Mouse (Mus musculus): ENCODE results near the gene Cldn12. TPM values are rescaled to one million over a fixed set of nuclear protein-coding genes. Genes with fewer than 3 reads are reported as not detected.

The Cldn12 gene
- polyA plus RNA-seq (2012), result not detected in 2 replicates

GRCm38 (mm10) chr5:5514196-5515076 lies at the start of gene Cldn12:
Gene Cldn12 (minus strand): TSS chr5:5514958.
- peak within 1 kb of the TSS; percentile 67 for H3K4me3 ChIP-seq (replicated peaks)
- no peaks in the 10 kb centered on the region; the same call in 1 of the 2 replicates for H3K36me3 ChIP-seq (ENCODE audit: control insufficient read depth)
- H3K4me1 ChIP-seq (ENCODE audit: control insufficient read depth), result peaks cover 10% of the 10 kb centered on the region
- peaks cover 9% of the 10 kb centered on the region for H3K27me3 ChIP-seq (ENCODE audit: control insufficient read depth)
- TF ChIP-seq GATA1 (IDR thresholded peaks at IDR 0.05; ENCODE audit: low read length) (no peak), TAL1 (IDR thresholded peaks at IDR 0.05; ENCODE audit: low read length) (no peak)
- H3K9me3 ChIP-seq (ENCODE audit: control insufficient read depth, low read length), result no peaks in the 10 kb centered on the region

- H3K4me3 ChIP-seq (replicated peaks), result no peak overlapping the region
- H3K36me3 ChIP-seq (ENCODE audit: control insufficient read depth), result no peaks in the 10 kb centered on the region
- H3K4me1 ChIP-seq (ENCODE audit: control insufficient read depth), result peaks cover 17% of the 10 kb centered on the region
- no peaks in the 10 kb centered on the region; the same call in 1 of the 2 replicates for H3K9me3 ChIP-seq (ENCODE audit: control insufficient read depth, low read length)
- H3K27me3 ChIP-seq (ENCODE audit: control insufficient read depth), result no peaks in the 10 kb centered on the region
- no peak for TF ChIP-seq TAL1 (IDR thresholded peaks at IDR 0.05; ENCODE audit: low read length)
- TF ChIP-seq GATA1 (IDR thresholded peaks at IDR 0.05; ENCODE audit: low read length), result no peak
Observed at GRCm38 (mm10) chr5:5562435-5562834, 47.7 kb upstream of the Cldn12 start.

GRCm38 (mm10) chr5:5561041-5561706 lies 46.4 kb upstream of the Cldn12 start:
- no peaks in the 10 kb centered on the region; the same call in 1 of the 2 replicates for H3K9me3 ChIP-seq (ENCODE audit: control insufficient read depth, low read length)
- TF ChIP-seq GATA1 (IDR thresholded peaks at IDR 0.05; ENCODE audit: low read length) (no peak), TAL1 (IDR thresholded peaks at IDR 0.05; ENCODE audit: low read length) (no peak)
- H3K4me1 ChIP-seq (ENCODE audit: control insufficient read depth), result peaks cover 17% of the 10 kb centered on the region
- H3K4me3 ChIP-seq (replicated peaks), result no peak overlapping the region
- no peaks in the 10 kb centered on the region for H3K27me3 ChIP-seq (ENCODE audit: control insufficient read depth)
- H3K36me3 ChIP-seq (ENCODE audit: control insufficient read depth), result no peaks in the 10 kb centered on the region

- Histone ChIP-seq H3K27me3 (ENCODE audit: control insufficient read depth) (no peaks in the 10 kb centered on the region), H3K4me1 (ENCODE audit: control insufficient read depth) (peaks cover 17% of the 10 kb centered on the region), H3K36me3 (ENCODE audit: control insufficient read depth) (peaks cover 4% of the 10 kb centered on the region), H3K4me3 (replicated peaks) (peak overlapping the region; percentile 83), H3K9me3 (ENCODE audit: control insufficient read depth, low read length) (no peaks in the 10 kb centered on the region; the same call in 1 of the 2 replicates)
- TF ChIP-seq TAL1 (IDR thresholded peaks at IDR 0.05; ENCODE audit: low read length) (no peak), GATA1 (IDR thresholded peaks at IDR 0.05; ENCODE audit: low read length) (no peak)
Observed at GRCm38 (mm10) chr5:5559798-5560197, 45.0 kb upstream of the Cldn12 start.

GRCm38 (mm10) chr5:5559079-5559740 lies 44.5 kb upstream of the Cldn12 start, which contains the start of gene Gtpbp10:
Gene Gtpbp10 (minus strand): TSS chr5:5559538.
- TF ChIP-seq TAL1 (IDR thresholded peaks at IDR 0.05; ENCODE audit: low read length) (no peak), GATA1 (IDR thresholded peaks at IDR 0.05; ENCODE audit: low read length) (no peak)
- H3K9me3 ChIP-seq (ENCODE audit: control insufficient read depth, low read length), result peaks cover 4% of the 10 kb centered on the region
- peak within 1 kb of the TSS; percentile 83 for H3K4me3 ChIP-seq (replicated peaks)
- H3K36me3 ChIP-seq (ENCODE audit: control insufficient read depth), result peaks cover 10% of the 10 kb centered on the region
- H3K27me3 ChIP-seq (ENCODE audit: control insufficient read depth), result no peaks in the 10 kb centered on the region
- peaks cover 17% of the 10 kb centered on the region for H3K4me1 ChIP-seq (ENCODE audit: control insufficient read depth)

DNA sequence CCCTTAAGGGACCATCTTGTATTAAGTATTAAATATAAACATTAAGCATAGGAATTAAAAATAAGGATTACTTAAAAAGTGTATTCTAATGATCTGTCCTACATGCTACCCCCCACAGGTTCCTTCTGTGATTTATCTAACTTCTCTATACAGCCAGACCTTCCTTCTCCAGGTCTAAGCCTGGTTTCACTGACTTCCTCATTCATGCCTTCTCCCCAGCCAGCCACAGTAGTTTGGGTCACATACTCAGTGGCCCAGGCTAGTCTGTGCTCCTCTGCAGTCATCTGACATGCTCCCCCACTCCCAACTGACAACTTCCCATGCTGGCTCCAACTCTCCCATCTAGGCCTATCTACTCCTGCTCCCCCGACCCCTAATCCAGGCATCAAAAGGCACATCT lies 36.4 kb upstream of the Cldn12 start:
- Histone ChIP-seq H3K4me1 (ENCODE audit: control insufficient read depth) (no peaks in the 10 kb centered on the region), H3K36me3 (ENCODE audit: control insufficient read depth) (peaks cover 31% of the 10 kb centered on the region), H3K4me3 (replicated peaks) (no peak overlapping the region), H3K9me3 (ENCODE audit: control insufficient read depth, low read length) (peaks cover 4% of the 10 kb centered on the region; the same call in 1 of the 2 replicates), H3K27me3 (ENCODE audit: control insufficient read depth) (no peaks in the 10 kb centered on the region)
- no peak for TF ChIP-seq TAL1 (IDR thresholded peaks at IDR 0.05; ENCODE audit: low read length)
- no peak for TF ChIP-seq GATA1 (IDR thresholded peaks at IDR 0.05; ENCODE audit: low read length)

GRCm38 (mm10) chr5:5540385-5540784 lies 25.6 kb upstream of the Cldn12 start:
- Histone ChIP-seq H3K4me1 (ENCODE audit: control insufficient read depth) (no peaks in the 10 kb centered on the region), H3K27me3 (ENCODE audit: control insufficient read depth) (no peaks in the 10 kb centered on the region), H3K36me3 (ENCODE audit: control insufficient read depth) (peaks cover 46% of the 10 kb centered on the region), H3K9me3 (ENCODE audit: control insufficient read depth, low read length) (no peaks in the 10 kb centered on the region), H3K4me3 (replicated peaks) (no peak overlapping the region)
- TF ChIP-seq TAL1 (IDR thresholded peaks at IDR 0.05; ENCODE audit: low read length) (no peak), GATA1 (IDR thresholded peaks at IDR 0.05; ENCODE audit: low read length) (no peak)

GRCm38 (mm10) chr5:5539771-5540170 lies 25.0 kb upstream of the Cldn12 start:
- Histone ChIP-seq H3K4me1 (ENCODE audit: control insufficient read depth) (no peaks in the 10 kb centered on the region), H3K36me3 (ENCODE audit: control insufficient read depth) (peaks cover 45% of the 10 kb centered on the region), H3K4me3 (replicated peaks) (no peak overlapping the region), H3K27me3 (ENCODE audit: control insufficient read depth) (no peaks in the 10 kb centered on the region), H3K9me3 (ENCODE audit: control insufficient read depth, low read length) (no peaks in the 10 kb centered on the region)
- TF ChIP-seq GATA1 (IDR thresholded peaks at IDR 0.05; ENCODE audit: low read length) (no peak), TAL1 (IDR thresholded peaks at IDR 0.05; ENCODE audit: low read length) (no peak)

Data from erythroblast, embryonic 14.5 days (primary cell).